Mouse (Mus musculus) midbrain, embryonic 11.5 days (tissue): Measurements from ENCODE around the gene Cfc1. TPM values are rescaled to one million over a fixed set of nuclear protein-coding genes. Genes with fewer than 3 reads are reported as not detected.
"Not testable (repeated sequence)": the region's sequence is repeated elsewhere in the genome, so short reads cannot be mapped to it uniquely, and the experiment has no call there.

ENCODE experiments used
- ATAC-seq: fragments of 200-750 bp; cut with Nextera tagmentation; 2 replicates; pipeline ENCODE4 v1.8.0; 2017; ENCODE audit warnings: moderate TSS enrichment, moderate library complexity; ENCODE audit not compliant: low FRiP score
- DNase-seq: peaks from one replicate; pipeline ENCODE4 v3.0.0; 2015; ENCODE audit warnings: low spot score; ENCODE audit errors: missing footprints
- H3K27ac ChIP-seq: fragments of 300-500 bp; sonication (generic); 2 replicates; pipeline ENCODE4 v1.5.1; 2014; ENCODE audit warnings: low read depth, low read length
- H3K27me3 ChIP-seq: fragments of 300-500 bp; sonication (generic); 2 replicates; pipeline ENCODE4 v1.6.1; 2014; ENCODE audit warnings: mild to moderate bottlenecking, low read length, moderate library complexity, mixed read lengths; ENCODE audit not compliant: control insufficient read depth, insufficient read depth
- H3K36me3 ChIP-seq: fragments of 300-500 bp; sonication (generic); 2 replicates; pipeline ENCODE4 v1.6.1; 2014; ENCODE audit warnings: mild to moderate bottlenecking, low read length, moderate library complexity, mixed read lengths; ENCODE audit not compliant: control insufficient read depth, insufficient read depth
- H3K4me1 ChIP-seq: fragments of 300-500 bp; sonication (generic); 2 replicates; pipeline ENCODE4 v1.6.1; 2014; ENCODE audit warnings: low read length; ENCODE audit not compliant: control insufficient read depth, insufficient read depth
- H3K4me2 ChIP-seq: fragments of 300-500 bp; sonication (generic); 2 replicates; pipeline ENCODE4 v1.6.1; 2014; ENCODE audit warnings: mild to moderate bottlenecking, moderate library complexity
- H3K4me3 ChIP-seq: fragments of 300-500 bp; sonication (generic); 2 replicates; pipeline ENCODE4 v1.5.1; 2014; ENCODE audit warnings: low read depth, low read length
- H3K9ac ChIP-seq: fragments of 300-500 bp; sonication (generic); 2 replicates; pipeline ENCODE4 v1.6.1; 2014; ENCODE audit warnings: low read length
- H3K9me3 ChIP-seq: fragments of 300-500 bp; sonication (generic); 2 replicates; pipeline ENCODE4 v1.6.1; 2016; ENCODE audit warnings: low read length; ENCODE audit not compliant: control insufficient read depth
- WGBS: fragments of 180-500 bp; shearing (Covaris S2); extraction: QIAGEN DNeasy Blood & Tissue Kit; methylation state at CpG from one replicate; pipeline ENCODE4 v1.1.7; 2014; 5-methylcytosine and 5-hydroxymethylcytosine counted together
- polyA plus RNA-seq: library from polyadenylated mRNA; unstranded; fragments of >200 nt; fragmentation: Nextera tagmentation; extraction: Ambion mirVana; gene quantifications from 2 replicates; pipeline ENCODE4 v1.2.1, GENCODE M21; 2014

The Cfc1 gene
- polyA plus RNA-seq, 1 experiment from 2014 or later: not detected

DNA sequence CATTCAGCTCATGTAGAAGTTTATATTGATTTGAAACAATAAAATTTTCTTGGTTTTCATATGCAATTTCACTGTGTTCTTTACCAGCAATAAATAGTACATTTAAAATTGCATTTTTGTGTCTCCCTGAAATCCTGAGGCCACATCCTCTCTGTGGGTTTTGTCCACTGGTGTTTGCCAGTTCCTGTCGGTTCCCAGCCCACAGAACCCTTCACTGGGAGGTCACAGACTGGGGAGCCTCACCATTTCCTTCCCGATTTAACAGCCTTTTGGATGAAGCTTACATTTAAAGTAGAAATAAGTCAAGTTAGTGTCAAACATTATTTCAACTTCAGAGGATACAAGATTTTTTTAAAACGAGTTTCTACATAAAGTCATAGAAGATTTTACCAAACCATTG, 874 bp upstream of the Cfc1 start:
- H3K4me3 ChIP-seq, ATAC-seq, H3K9me3 ChIP-seq, DNase-seq, H3K27ac ChIP-seq, H3K4me1 ChIP-seq, H3K36me3 ChIP-seq, H3K9ac ChIP-seq, H3K4me2 ChIP-seq: not testable (repeated sequence)
- peaks cover 22% of the 10 kb centered on the region for H3K27me3 ChIP-seq
- 55% methylated on average over 3 of the region's 3 CpGs for WGBS

DNA sequence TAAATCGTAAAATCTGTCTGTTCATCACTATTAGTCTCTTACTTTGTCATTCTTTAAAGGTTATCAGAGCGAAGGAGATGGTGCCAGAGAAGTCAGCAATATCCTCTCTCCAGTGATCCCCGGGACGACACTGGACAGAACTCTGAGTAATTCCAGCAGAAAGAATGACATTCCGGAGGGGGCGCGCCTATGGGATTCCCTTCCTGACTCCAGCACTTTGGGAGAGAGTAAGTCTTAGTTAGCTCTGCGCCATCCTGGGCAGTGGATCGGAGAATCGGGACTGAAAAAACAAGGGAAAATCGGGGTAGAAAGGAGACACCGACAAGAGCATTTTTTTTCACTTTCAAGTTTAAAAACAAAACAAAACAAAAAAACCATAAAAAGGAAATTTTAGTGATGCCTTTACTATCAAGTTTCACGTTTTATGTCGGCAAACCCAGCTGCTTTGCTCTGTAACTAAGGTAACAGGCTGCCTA, 881 bp downstream of the Cfc1 start:
- H3K9me3 ChIP-seq: no peaks in the 10 kb centered on the region
- H3K27me3 ChIP-seq: peaks cover 22% of the 10 kb centered on the region
- no peak overlapping the region for H3K4me3 ChIP-seq
- ATAC-seq (no peak), DNase-seq (peak; percentile 91)
- peak overlapping the region; percentile 5 for H3K4me2 ChIP-seq
- no peak overlapping the region for H3K9ac ChIP-seq
- no peaks in the 10 kb centered on the region; the same call in 1 of the 2 replicates for H3K4me1 ChIP-seq
- 2% methylated on average over 14 of the region's 14 CpGs for WGBS
- H3K27ac ChIP-seq: no peak overlapping the region
- H3K36me3 ChIP-seq: no peaks in the 10 kb centered on the region

DNA sequence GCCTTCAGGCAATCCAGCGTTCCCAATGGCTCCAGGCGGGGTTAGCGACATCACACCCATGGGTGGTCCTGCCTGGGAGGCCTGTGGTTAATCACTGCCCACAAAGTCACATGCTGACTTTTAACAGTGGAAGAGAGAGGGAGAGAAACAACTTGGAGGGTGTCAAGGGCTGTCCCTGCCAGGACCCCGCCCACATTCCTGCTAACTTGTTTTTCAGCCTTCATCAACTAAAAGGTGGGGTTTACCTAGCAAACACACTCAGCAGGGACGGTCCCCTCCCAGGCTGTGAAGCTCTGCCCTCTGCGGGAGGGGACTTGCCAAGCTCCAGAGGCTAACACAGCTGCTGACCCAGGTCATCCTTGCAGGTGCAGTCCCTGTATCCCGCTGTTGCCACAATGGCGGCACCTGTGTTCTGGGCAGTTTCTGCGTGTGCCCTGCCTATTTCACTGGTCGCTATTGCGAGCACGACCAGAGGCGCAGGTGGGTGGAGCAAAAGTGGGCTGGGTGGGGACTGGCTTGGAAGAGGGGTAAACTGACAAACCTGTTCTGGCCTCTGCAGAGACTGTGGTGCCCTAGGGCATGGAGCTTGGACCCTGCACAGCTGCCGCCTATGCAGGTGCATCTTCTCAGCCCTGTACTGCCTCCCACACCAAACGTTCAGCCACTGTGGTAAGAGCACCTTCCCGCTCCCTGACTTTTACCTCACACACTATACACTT, 1.5 kb downstream of the Cfc1 start:
- H3K4me2 ChIP-seq: peak overlapping the region; percentile 6; the same call in 1 of the 2 replicates
- WGBS: 2% methylated on average over 16 of the region's 16 CpGs
- DNase-seq (peak; percentile 86), ATAC-seq (peak; percentile 61; the same call in 1 of the 2 replicates)
- H3K4me3 ChIP-seq: no peak overlapping the region
- H3K9me3 ChIP-seq: no peaks in the 10 kb centered on the region
- peaks cover 22% of the 10 kb centered on the region for H3K27me3 ChIP-seq
- no peaks in the 10 kb centered on the region for H3K36me3 ChIP-seq
- no peaks in the 10 kb centered on the region; the same call in 1 of the 2 replicates for H3K4me1 ChIP-seq
- H3K9ac ChIP-seq: no peak overlapping the region
- no peak overlapping the region for H3K27ac ChIP-seq

DNA sequence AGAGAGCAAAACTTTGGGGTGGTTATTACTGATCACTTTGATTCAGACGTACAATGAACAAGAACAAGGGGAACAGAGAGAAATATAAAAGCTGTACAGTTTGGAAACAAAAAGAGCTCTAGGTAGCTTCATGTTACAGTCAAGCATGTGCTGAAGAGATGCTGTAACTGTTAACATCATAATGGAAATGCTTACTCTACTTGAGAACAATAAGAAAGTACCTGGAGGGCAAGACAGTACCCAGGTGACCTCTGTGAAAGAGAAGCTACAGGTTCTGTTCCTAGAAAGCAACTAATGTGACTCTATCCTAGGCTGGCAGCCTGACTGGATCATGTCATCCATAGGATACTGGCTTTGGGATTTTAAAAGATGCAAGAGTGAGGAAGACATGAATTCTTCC, 11.6 kb downstream of the Cfc1 start:
- Histone ChIP-seq H3K9me3 (no peaks in the 10 kb centered on the region), H3K4me2 (no peak overlapping the region), H3K27me3 (no peaks in the 10 kb centered on the region), H3K4me1 (no peaks in the 10 kb centered on the region), H3K36me3 (no peaks in the 10 kb centered on the region), H3K4me3 (no peak overlapping the region), H3K9ac (no peak overlapping the region), H3K27ac (no peak overlapping the region)
- WGBS: 74% methylated on average over 1 of the region's 1 CpGs
- no peak for ATAC-seq
- no peak for DNase-seq

DNA sequence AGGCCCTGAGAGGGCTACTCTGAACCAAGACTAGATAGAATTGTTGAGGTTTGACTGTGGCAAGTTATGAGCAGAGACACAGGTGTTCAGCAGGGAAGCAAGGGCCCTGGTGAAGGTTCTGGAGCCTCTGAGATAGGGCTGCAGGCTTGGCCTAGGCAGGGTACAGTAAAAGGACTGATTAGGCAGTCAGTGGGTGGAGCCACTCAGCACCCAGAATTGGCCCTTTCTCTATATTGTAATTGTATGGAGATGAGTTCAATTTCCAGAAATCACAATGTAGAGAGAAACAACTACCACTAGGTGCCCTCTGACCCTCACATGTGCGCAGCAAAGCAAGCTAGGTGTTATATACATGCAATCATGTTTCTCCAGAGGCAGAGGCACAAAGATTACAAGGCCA, 18.2 kb downstream of the Cfc1 start:
- Histone ChIP-seq H3K36me3 (no peaks in the 10 kb centered on the region), H3K9me3 (no peaks in the 10 kb centered on the region), H3K4me2 (no peak overlapping the region), H3K27ac (no peak overlapping the region), H3K27me3 (no peaks in the 10 kb centered on the region), H3K4me3 (no peak overlapping the region), H3K9ac (no peak overlapping the region), H3K4me1 (no peaks in the 10 kb centered on the region)
- ATAC-seq (no peak), DNase-seq (no peak)
- 88% methylated on average over 1 of the region's 1 CpGs for WGBS

DNA sequence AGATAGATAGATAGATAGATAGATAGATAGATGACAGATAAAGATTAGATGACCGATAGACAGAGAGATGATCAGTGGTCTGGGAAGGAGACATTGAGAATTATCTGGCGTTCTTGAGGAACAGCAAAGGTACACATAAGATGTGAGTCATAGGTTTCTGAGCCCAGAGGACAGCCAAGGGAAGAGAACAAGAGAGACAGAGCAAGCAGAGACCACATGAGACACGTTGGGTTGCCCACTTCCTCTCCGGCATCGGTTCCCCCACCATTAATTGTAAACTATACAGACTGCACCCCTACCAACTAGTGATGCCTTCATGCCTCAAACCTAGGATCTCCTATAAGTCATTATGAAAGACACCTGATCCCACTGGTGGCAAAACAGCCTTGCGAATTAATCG, 18.8 kb downstream of the Cfc1 start:
- ATAC-seq: no peak
- Histone ChIP-seq H3K9ac (no peak overlapping the region), H3K36me3 (no peaks in the 10 kb centered on the region), H3K4me1 (no peaks in the 10 kb centered on the region), H3K4me2 (no peak overlapping the region), H3K9me3 (no peaks in the 10 kb centered on the region), H3K27ac (no peak overlapping the region), H3K4me3 (no peak overlapping the region), H3K27me3 (no peaks in the 10 kb centered on the region)
- 88% methylated on average over 7 of the region's 7 CpGs for WGBS
- no peak for DNase-seq

DNA sequence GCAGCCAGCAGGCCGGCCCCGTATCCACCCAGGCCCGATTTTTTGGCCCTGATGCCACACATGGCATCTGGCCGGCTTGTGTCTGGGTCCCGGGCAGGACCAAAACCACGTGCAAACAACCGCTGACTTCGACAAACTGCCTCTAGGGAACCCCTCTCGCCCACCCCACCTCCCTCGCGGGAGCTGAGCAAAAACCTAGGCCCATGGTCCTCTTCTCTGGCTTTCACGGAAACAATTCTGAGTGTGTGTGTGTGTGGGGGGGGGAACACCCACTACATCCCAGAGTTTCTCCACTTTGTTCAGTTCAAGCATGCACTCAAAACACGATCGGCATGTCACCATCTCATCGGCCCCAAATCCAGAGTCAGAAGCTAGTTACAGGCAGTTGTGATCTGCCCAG, 25.4 kb downstream of the Cfc1 start, which contains the start of gene Prss40:
Gene Prss40 (minus strand): TSS at position 101 of the 400 bp plus-strand sequence.
- no peak within 1 kb of the TSS for H3K9ac ChIP-seq
- ATAC-seq: no peak

DNA sequence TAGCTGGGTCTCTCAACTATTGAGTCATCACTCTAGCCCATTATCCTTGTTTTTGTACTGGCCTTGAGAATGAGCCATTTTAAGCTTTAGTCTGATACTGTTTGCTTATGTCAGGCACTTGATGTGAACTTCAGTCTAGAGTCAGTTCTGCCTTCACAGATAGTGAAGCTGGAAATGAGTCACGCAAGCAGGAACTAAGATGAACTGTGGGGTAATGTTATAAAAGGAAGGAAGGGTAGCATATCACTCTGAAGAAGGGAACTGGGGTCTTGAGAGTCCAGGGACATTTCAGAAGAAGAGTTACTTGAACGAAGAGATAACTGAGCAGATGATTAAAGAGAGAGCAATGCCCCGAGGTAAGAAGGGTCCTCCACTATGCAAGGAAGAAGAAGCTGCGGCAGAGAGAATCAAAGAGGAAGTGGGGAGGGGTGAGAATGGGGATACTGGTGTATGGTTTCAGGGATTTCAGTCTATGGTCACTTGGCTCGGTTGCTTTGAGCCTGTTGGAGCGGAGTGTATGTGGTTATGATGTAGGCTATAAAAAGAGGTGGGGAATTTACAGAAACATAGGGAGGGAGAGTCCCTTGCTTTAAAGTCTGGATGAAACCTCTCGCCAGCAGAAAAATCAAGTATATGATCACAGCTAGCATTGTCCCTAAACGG, 29.1 kb downstream of the Cfc1 start:
- ATAC-seq (no peak), DNase-seq (no peak)
- Histone ChIP-seq H3K36me3 (no peaks in the 10 kb centered on the region), H3K9me3 (no peaks in the 10 kb centered on the region), H3K27ac (no peak overlapping the region), H3K4me1 (no peaks in the 10 kb centered on the region), H3K27me3 (no peaks in the 10 kb centered on the region), H3K9ac (no peak overlapping the region), H3K4me2 (no peak overlapping the region), H3K4me3 (no peak overlapping the region)
- 83% methylated on average over 8 of the region's 8 CpGs for WGBS

More for the DNA sequence above, 25.4 kb downstream of the Cfc1 start, which contains the start of gene Prss40:
- H3K27me3 ChIP-seq: no peaks in the 10 kb centered on the region
- H3K9me3 ChIP-seq: no peaks in the 10 kb centered on the region
- WGBS: 89% methylated on average over 15 of the region's 15 CpGs
- DNase-seq: no peak
- H3K4me2 ChIP-seq: no peak within 1 kb of the TSS
- no peak within 1 kb of the TSS for H3K4me3 ChIP-seq
- H3K4me1 ChIP-seq: no peaks in the 10 kb centered on the region
- no peak within 1 kb of the TSS for H3K27ac ChIP-seq
- H3K36me3 ChIP-seq: no peaks in the 10 kb centered on the region

DNA sequence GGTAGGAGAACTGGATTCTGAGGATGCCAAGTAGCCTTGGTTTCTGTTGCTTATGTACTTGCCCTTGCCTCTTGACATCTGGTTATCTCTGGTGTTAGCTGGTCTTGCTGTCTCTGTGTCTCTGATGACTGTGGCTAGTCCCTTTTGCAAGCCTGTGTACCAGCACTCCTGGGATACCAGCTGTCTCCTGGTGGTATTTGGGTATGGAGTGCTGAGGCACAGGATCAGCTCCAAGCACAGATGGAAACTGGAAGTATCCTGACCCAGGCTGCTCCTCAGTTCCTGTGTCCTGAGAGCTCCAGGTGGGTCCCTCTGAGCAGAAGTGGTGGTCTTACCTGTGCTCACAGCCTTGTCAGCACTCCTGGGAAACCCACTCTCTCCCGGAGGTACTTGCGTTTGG, 32.7 kb downstream of the Cfc1 start:
- Histone ChIP-seq H3K4me2 (no peak overlapping the region), H3K36me3 (no peaks in the 10 kb centered on the region), H3K4me3 (no peak overlapping the region), H3K9me3 (no peaks in the 10 kb centered on the region), H3K9ac (no peak overlapping the region), H3K4me1 (no peaks in the 10 kb centered on the region), H3K27me3 (no peaks in the 10 kb centered on the region), H3K27ac (no peak overlapping the region)
- ATAC-seq: no peak
- DNase-seq: no peak
- 98% methylated on average over 2 of the region's 2 CpGs for whole genome bisulfite sequencing
